In the genomic region with DNA sequence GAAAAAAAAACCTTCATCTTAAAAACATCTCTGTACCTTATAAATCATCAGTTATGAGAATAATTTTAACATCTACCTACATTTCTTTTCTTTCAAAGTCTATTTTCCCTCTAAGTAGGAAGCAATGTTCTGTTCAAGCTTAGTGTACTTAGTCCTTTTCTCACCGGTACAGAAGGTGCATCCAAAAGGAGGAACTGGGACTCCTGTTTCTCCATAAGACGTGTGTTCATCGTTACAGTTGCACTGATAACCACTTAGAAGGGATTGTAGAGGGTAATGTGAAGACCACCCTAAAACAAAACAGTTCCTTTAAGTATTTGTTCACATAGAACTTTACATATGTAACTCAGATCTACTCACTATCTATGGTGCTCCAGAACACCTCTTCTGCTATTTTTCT, we compare ENCODE assay signal across 32 mouse cellular contexts.
"Had no signal": no experiment of that assay in that cellular context is flagged by ENCODE, and none has a peak within 500 bp of the region (broad histone marks: within the 10 kb centered on the region; RNA-seq: fewer than 3 reads in every experiment).

No protein-coding gene starts in this region.

- H3K27ac ChIP-seq: limb, embryonic 10.5 days; limb, embryonic 12.5 days; limb, embryonic 13.5 days; limb, embryonic 15.5 days; liver, embryonic 12.5 days; liver, embryonic 13.5 days; liver, embryonic 14.5 days; liver, embryonic 15.5 days; lung, embryonic 15.5 days; macrophage; midbrain, embryonic 10.5 days; midbrain, embryonic 12.5 days; midbrain, embryonic 13.5 days; midbrain, embryonic 15.5 days; neural tube, embryonic 12.5 days had no signal

- ATAC-seq: liver, embryonic 12.5 days; liver, postnatal 0 days; lung, postnatal 0 days; midbrain, embryonic 13.5 days; midbrain, embryonic 15.5 days; midbrain, embryonic 16.5 days had no signal

- H3K4me3 ChIP-seq: limb, embryonic 10.5 days; limb, embryonic 12.5 days; limb, embryonic 13.5 days; limb, embryonic 15.5 days; liver, embryonic 12.5 days; liver, embryonic 13.5 days; liver, embryonic 15.5 days; lung, embryonic 15.5 days; megakaryocyte, embryonic 14.5 days; midbrain, embryonic 10.5 days; midbrain, embryonic 12.5 days; midbrain, embryonic 13.5 days; midbrain, embryonic 15.5 days; myocyte; neural tube, embryonic 12.5 days had no signal

- H3K36me3 ChIP-seq: midbrain, embryonic 13.5 days; midbrain, embryonic 15.5 days had no signal

- H3K9me3 ChIP-seq: limb, embryonic 10.5 days; limb, embryonic 12.5 days; limb, embryonic 13.5 days; limb, embryonic 15.5 days; liver, embryonic 12.5 days; liver, embryonic 13.5 days; liver, embryonic 15.5 days; lung, embryonic 15.5 days; megakaryocyte, embryonic 14.5 days; midbrain, embryonic 10.5 days; midbrain, embryonic 12.5 days; midbrain, embryonic 13.5 days; midbrain, embryonic 15.5 days; neural tube, embryonic 12.5 days had no signal

- DNase-seq: left cerebral cortex, postnatal 4 days; liver; liver, embryonic 13.5 days; liver, postnatal 0 days; lung, adult 18-20 months; lung, adult 2 months; lung, embryonic 14.5 days; lung, postnatal 10 days; lung, postnatal 14 days; lung, postnatal 36 days; lung, postnatal 4 days; midbrain, embryonic 14.5 days had no signal

- H3K4me2 ChIP-seq: limb, embryonic 12.5 days; limb, embryonic 13.5 days; limb, embryonic 15.5 days; liver, embryonic 11.5 days; liver, embryonic 12.5 days; liver, embryonic 15.5 days; lung, embryonic 14.5 days; lung, embryonic 15.5 days; midbrain, embryonic 11.5 days; midbrain, embryonic 12.5 days; midbrain, embryonic 13.5 days; midbrain, embryonic 15.5 days; neural tube, embryonic 12.5 days had no signal

- H3K4me1 ChIP-seq: limb, embryonic 15.5 days had no signal

- H3K27me3 ChIP-seq: limb, embryonic 12.5 days; limb, embryonic 13.5 days; limb, embryonic 15.5 days; liver, embryonic 12.5 days; liver, embryonic 13.5 days; liver, embryonic 15.5 days; lung, embryonic 15.5 days; megakaryocyte, embryonic 14.5 days; midbrain, embryonic 12.5 days; midbrain, embryonic 13.5 days; midbrain, embryonic 15.5 days; neural tube, embryonic 12.5 days had no signal

- H3K9ac ChIP-seq: limb, embryonic 12.5 days; limb, embryonic 13.5 days; limb, embryonic 15.5 days; liver, embryonic 12.5 days; liver, embryonic 14.5 days; liver, embryonic 15.5 days; liver, postnatal 0 days; lung, embryonic 14.5 days; lung, embryonic 15.5 days; midbrain, embryonic 12.5 days; midbrain, embryonic 13.5 days; midbrain, embryonic 15.5 days; neural tube, embryonic 12.5 days had no signal
